Mouse (Mus musculus) cortical plate, adult 2 months (tissue): Measurements from ENCODE around the gene Hsd17b1.

Source experiments
- CTCF ChIP-seq: fragments of 200-500 bp; IDR thresholded peaks from 2 replicates; pipeline ENCODE4 v1.5.1; 2011; ENCODE audit warnings: mild to moderate bottlenecking, control low read depth, low read length; ENCODE audit not compliant: insufficient read depth; ENCODE audit errors: extremely low read depth
- POLR2A ChIP-seq: fragments of 200-500 bp; IDR thresholded peaks from 2 replicates; pipeline ENCODE4 v1.6.1; 2011; ENCODE audit warnings: mild to moderate bottlenecking, low read length, control low read depth; ENCODE audit not compliant: insufficient read depth; ENCODE audit errors: extremely low read depth

- TF ChIP-seq CTCF = no peak
- TF ChIP-seq POLR2A = no peak
Measured at GRCm38 (mm10) chr11:101098231-101098630, 20.0 kb downstream of the Hsd17b1 start.
